Mouse (Mus musculus) embryonic fibroblast, embryonic 13.5 days (primary cell): ENCODE measurements at regions not wholly inside any gene's neighbourhood (a gene's known extent, or its start where the extent isn't known, plus 50 kb on each side); places are given as distances from the start of the nearest gene placed in this dataset.

Source experiments
- CTCF ChIP-seq: IDR thresholded peaks from 2 replicates; pipeline ENCODE4 v1.5.1; 2011; ENCODE audit warnings: mild to moderate bottlenecking, control low read depth, low read length, moderate library complexity, borderline replicate concordance; ENCODE audit not compliant: insufficient read depth
- POLR2A ChIP-seq: IDR thresholded peaks from 2 replicates; pipeline ENCODE4 v1.6.1; 2011; ENCODE audit warnings: low read depth, mild to moderate bottlenecking, control low read depth, low read length, moderate library complexity

- TF ChIP-seq CTCF (no peak), POLR2A (no peak)
Measured at GRCm38 (mm10) chr11:33027121-33027520, 120.1 kb downstream of the Fgf18 start.
